Mouse (Mus musculus) embryonic fibroblast, embryonic 13.5 days (primary cell): Measurements from ENCODE around the gene Wdfy3. TPM values are rescaled to one million over a fixed set of nuclear protein-coding genes. Genes with fewer than 3 reads are reported as not detected.

ENCODE experiments used
- H3K27ac ChIP-seq: 2 replicates; pipeline ENCODE4 v1.5.1; 2012; ENCODE audit warnings: low read length, control low read depth, inconsistent platforms; ENCODE audit not compliant: insufficient read depth
- H3K4me1 ChIP-seq: 2 replicates; pipeline ENCODE4 v1.6.1; 2011; ENCODE audit warnings: low read length; ENCODE audit not compliant: control insufficient read depth, insufficient read depth
- H3K4me3 ChIP-seq: 2 replicates; pipeline ENCODE4 v1.5.1; 2011; ENCODE audit warnings: mild to moderate bottlenecking, control low read depth, low read length; ENCODE audit not compliant: insufficient read depth
- CTCF ChIP-seq: IDR thresholded peaks from 2 replicates; pipeline ENCODE4 v1.5.1; 2011; ENCODE audit warnings: mild to moderate bottlenecking, control low read depth, low read length, moderate library complexity, borderline replicate concordance; ENCODE audit not compliant: insufficient read depth
- POLR2A ChIP-seq: IDR thresholded peaks from 2 replicates; pipeline ENCODE4 v1.6.1; 2011; ENCODE audit warnings: low read depth, mild to moderate bottlenecking, control low read depth, low read length, moderate library complexity
- polyA plus RNA-seq: library from polyadenylated mRNA; stranded (reverse); fragments of >200 nt; gene quantifications from 2 replicates; pipeline ENCODE4 v1.2.4, GENCODE M21; 2011; ENCODE audit warnings: low read depth; ENCODE audit not compliant: missing spikeins, insufficient read length

Wdfy3 gene
- polyA plus RNA-seq, 1 experiment: 38.5 TPM

- Histone ChIP-seq H3K4me3 (no peak overlapping the region), H3K27ac (no peak overlapping the region)
- TF ChIP-seq POLR2A (no peak), CTCF (no peak)
Observed at GRCm38 (mm10) chr5:101954393-101955340, 115.1 kb downstream of the Wdfy3 start.

DNA sequence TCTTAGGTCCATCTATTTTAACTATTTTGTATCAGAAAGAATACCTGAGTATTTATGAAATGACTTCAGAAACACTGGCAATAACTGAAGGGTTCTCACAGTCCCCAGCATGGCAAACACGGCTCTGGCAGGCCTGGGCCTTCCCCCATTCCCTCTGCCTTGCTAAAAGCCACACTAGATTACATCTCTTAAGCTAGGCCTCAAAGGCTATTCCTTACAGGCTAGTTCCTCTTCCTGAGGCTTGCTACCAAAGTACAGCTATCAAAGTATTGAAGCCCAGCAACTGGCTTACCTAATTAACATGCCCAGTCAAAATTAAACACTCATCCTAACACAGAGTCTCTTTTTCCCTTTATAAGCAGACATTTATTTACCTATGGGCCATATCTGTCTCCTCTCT is 117.8 kb downstream of the Wdfy3 start:
- H3K4me1 ChIP-seq: no peaks in the 10 kb centered on the region
- H3K27ac ChIP-seq: no peak overlapping the region
- TF ChIP-seq CTCF (no peak), POLR2A (no peak)
- H3K4me3 ChIP-seq: no peak overlapping the region

More at GRCm38 (mm10) chr5:101954393-101955340, 115.1 kb downstream of the Wdfy3 start:
- H3K4me1 ChIP-seq: no peaks in the 10 kb centered on the region

GRCm38 (mm10) chr5:101949323-101949722 is 120.4 kb downstream of the Wdfy3 start:
- TF ChIP-seq CTCF: no peak
- TF ChIP-seq POLR2A: no peak
- Histone ChIP-seq H3K4me1 (no peaks in the 10 kb centered on the region), H3K27ac (no peak overlapping the region), H3K4me3 (no peak overlapping the region)

DNA sequence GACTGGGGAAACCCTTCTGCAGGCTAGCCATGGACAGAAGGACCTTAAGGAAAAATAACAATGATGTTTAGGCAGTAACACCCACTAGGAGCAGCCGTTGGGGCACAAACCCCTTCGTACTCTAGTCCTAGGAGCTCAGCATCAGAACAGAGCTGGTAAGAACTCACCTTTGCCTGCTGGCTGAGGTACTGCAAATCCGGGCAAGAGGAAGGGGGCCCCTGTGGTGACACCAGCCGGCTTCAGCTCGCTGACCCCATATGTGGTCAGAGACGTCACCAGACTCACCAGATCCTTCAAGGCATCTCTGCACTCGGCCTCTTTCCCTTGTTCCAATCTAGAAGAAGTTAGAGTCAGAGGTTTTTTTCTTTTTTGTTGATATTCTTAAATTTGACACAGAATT is 121.1 kb downstream of the Wdfy3 start:
- no peak for TF ChIP-seq CTCF
- no peak for TF ChIP-seq POLR2A

DNA sequence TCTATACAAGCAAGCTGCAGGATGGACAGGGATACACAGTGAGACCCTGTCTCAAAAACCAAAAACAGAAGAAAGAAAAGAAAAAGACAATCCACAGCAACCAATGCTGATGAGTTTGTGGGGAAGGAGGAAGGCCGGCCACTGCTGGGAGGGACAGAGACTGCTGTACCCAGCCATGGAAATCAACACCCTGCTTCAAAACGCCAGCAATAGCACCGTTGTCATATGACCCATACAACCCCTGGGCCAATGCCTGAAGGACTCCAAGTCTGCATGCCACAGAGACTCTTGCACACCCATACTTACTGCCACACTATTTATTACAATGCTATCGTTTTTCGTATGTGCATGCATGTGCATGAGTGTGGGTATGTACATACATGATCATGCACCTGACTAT is 124.0 kb downstream of the Wdfy3 start:
- Histone ChIP-seq H3K4me3 (no peak overlapping the region), H3K27ac (no peak overlapping the region), H3K4me1 (no peaks in the 10 kb centered on the region)
- TF ChIP-seq CTCF (no peak), POLR2A (no peak)

More for the DNA sequence above, 121.1 kb downstream of the Wdfy3 start:
- no peak overlapping the region for H3K27ac ChIP-seq
- no peaks in the 10 kb centered on the region for H3K4me1 ChIP-seq
- no peak overlapping the region for H3K4me3 ChIP-seq

GRCm38 (mm10) chr5:101937909-101938596 is 131.7 kb downstream of the Wdfy3 start:
- no peaks in the 10 kb centered on the region for H3K4me1 ChIP-seq
- no peak overlapping the region for H3K4me3 ChIP-seq
- TF ChIP-seq CTCF (no peak), POLR2A (no peak)
- H3K27ac ChIP-seq: no peak overlapping the region

GRCm38 (mm10) chr5:101937362-101937761 is 132.4 kb downstream of the Wdfy3 start:
- no peak overlapping the region for H3K4me3 ChIP-seq
- H3K27ac ChIP-seq: no peak overlapping the region
- H3K4me1 ChIP-seq: no peaks in the 10 kb centered on the region
- TF ChIP-seq CTCF: no peak
- TF ChIP-seq POLR2A: no peak

- H3K4me1 ChIP-seq: no peaks in the 10 kb centered on the region
- no peak for TF ChIP-seq POLR2A
- no peak for TF ChIP-seq CTCF
- H3K27ac ChIP-seq: no peak overlapping the region
- no peak overlapping the region for H3K4me3 ChIP-seq
Observed at GRCm38 (mm10) chr5:101935893-101936292, 133.8 kb downstream of the Wdfy3 start.

DNA sequence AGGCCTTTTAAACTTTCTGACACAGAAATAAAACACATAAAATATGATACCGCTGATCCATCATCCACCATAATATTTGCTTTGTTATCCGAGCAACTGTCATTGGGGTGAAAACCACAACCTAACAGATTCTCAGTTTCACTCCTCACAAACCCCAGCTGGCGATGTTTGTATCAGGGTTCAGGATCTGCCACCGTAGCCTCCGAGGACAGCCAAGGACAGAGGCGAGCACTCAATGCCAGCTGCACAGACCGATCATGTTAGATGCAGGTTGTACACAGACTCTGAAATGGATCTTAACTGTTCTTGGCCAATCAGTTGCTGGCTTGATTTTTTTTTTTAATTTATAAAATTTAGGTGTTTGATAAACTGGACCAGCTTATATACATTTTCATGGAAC is 135.1 kb downstream of the Wdfy3 start:
- Histone ChIP-seq H3K27ac (no peak overlapping the region), H3K4me3 (no peak overlapping the region), H3K4me1 (no peaks in the 10 kb centered on the region)
- no peak for TF ChIP-seq POLR2A
- no peak for TF ChIP-seq CTCF
